ENCODE assay signal across 14 mouse cellular contexts in the genomic region with DNA sequence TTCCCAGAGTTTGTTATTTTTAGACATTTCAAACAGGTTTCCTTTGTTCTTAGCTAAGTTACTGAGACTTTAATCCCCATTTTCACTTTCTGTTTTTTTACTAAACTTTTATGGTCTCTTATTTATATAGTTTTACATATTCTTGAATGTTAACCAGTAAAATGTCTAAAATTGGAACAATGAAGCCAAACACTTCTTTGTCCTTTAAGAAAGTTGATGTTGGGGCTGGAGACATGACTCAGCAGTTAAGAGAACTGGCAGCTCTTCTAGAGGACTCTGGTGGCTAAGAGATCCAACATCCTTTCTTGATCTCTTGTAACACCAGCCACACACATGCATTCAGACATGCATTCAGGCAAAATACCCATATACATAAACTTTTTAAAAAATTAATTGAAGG. TPM values are rescaled to one million over a fixed set of nuclear protein-coding genes. Genes with fewer than 3 reads are reported as not detected.
DNase-seq lines count a peak whose midpoint lies in the region; ATAC-seq and TF ChIP-seq lines count a peak whose summit lies in the region.
"Had no signal": no experiment of that assay in that cellular context is flagged by ENCODE, and none has a peak within 500 bp of the region (broad histone marks: within the 10 kb centered on the region; RNA-seq: fewer than 3 reads in every experiment).

No protein-coding gene starts in this region.

- no peak overlapping the region for H3K9ac ChIP-seq in lung, postnatal 0 days (replicated peaks; ENCODE audit: low read depth)
- H3K9ac ChIP-seq: forebrain, embryonic 12.5 days; hindbrain, embryonic 15.5 days; lung, embryonic 15.5 days; midbrain, embryonic 15.5 days had no signal

- H3K27me3 ChIP-seq in heart, embryonic 10.5 days (ENCODE audit: insufficient read depth, poor library complexity, severe bottlenecking): no peaks in the 10 kb centered on the region
- no peaks in the 10 kb centered on the region for H3K27me3 ChIP-seq in lung, postnatal 0 days (replicated peaks; ENCODE audit: insufficient read depth, low read length)
- H3K27me3 ChIP-seq: forebrain, embryonic 12.5 days; hindbrain, embryonic 15.5 days; lung, embryonic 15.5 days; midbrain, embryonic 15.5 days had no signal

- TF ChIP-seq EP300 in lung, postnatal 0 days (IDR thresholded peaks at IDR 0.05): no peak

- peaks cover 77% of the 10 kb centered on the region for H3K36me3 ChIP-seq in heart, embryonic 10.5 days
- H3K36me3 ChIP-seq in lung, postnatal 0 days (ENCODE audit: insufficient read depth, low read length): no peaks in the 10 kb centered on the region

- H3K4me2 ChIP-seq in lung, postnatal 0 days (replicated peaks; ENCODE audit: low read depth, low read length): no peak overlapping the region
- H3K4me2 ChIP-seq: forebrain, embryonic 12.5 days; hindbrain, embryonic 15.5 days; lung, embryonic 15.5 days; midbrain, embryonic 15.5 days had no signal

- H3K27ac ChIP-seq in heart, embryonic 10.5 days: no peak overlapping the region
- no peak overlapping the region for H3K27ac ChIP-seq in lung, postnatal 0 days (ENCODE audit: low read length)
- H3K27ac ChIP-seq: forebrain, embryonic 12.5 days; hindbrain, embryonic 15.5 days; lung, embryonic 15.5 days; midbrain, embryonic 15.5 days had no signal

- no peaks in the 10 kb centered on the region for H3K4me1 ChIP-seq in heart, embryonic 10.5 days
- H3K4me1 ChIP-seq in lung, postnatal 0 days (ENCODE audit: insufficient read depth, low read depth, low read length): no peaks in the 10 kb centered on the region
- H3K4me1 ChIP-seq: forebrain, embryonic 12.5 days; hindbrain, embryonic 15.5 days; lung, embryonic 15.5 days; midbrain, embryonic 15.5 days had no signal

- ATAC-seq in lung, postnatal 0 days: no peak
- ATAC-seq: midbrain, embryonic 15.5 days had no signal

- TF ChIP-seq CTCF in lung, postnatal 0 days (IDR thresholded peaks at IDR 0.05): no peak

- DNase-seq in heart, adult 18-20 months: peak; percentile 21 to 25
- no peak for DNase-seq in heart, embryonic 10.5 days (ENCODE audit: low spot score)
- peak; percentile 17 for DNase-seq in lung, postnatal 0 days (ENCODE audit: low spot score)
- DNase-seq in lung, postnatal 25 days (ENCODE audit: low spot score): no peak
- DNase-seq in brain, adult 2 months (ENCODE audit: low read depth, low spot score): peak; percentile 36
- no peak for DNase-seq in frontal cortex, postnatal 14 days (ENCODE audit: low spot score in 2 of 2)
- DNase-seq in right cerebral cortex, postnatal 14 days: no peak
- no peak for DNase-seq in ovary, postnatal 10 days (ENCODE audit: low spot score)
- DNase-seq: gastrocnemius, postnatal 14 days; thymus, adult 18-20 months had no signal

- H3K9me3 ChIP-seq in heart, embryonic 10.5 days: no peaks in the 10 kb centered on the region
- no peaks in the 10 kb centered on the region for H3K9me3 ChIP-seq in lung, postnatal 0 days (ENCODE audit: low read length)
- H3K9me3 ChIP-seq: forebrain, embryonic 12.5 days; hindbrain, embryonic 15.5 days; lung, embryonic 15.5 days; midbrain, embryonic 15.5 days had no signal

- H3K4me3 ChIP-seq in heart, embryonic 10.5 days: no peak overlapping the region
- H3K4me3 ChIP-seq in lung, postnatal 0 days (ENCODE audit: low read depth, low read length): no peak overlapping the region
- H3K4me3 ChIP-seq: forebrain, embryonic 12.5 days; hindbrain, embryonic 15.5 days; lung, embryonic 15.5 days; midbrain, embryonic 15.5 days had no signal

RNA-seq across cellular contexts. Expression of gene Mtf2, which starts 14.1 kb away (rescaled TPM):
- total RNA-seq in heart, adult 18-20 months (2021): 1 to 10 TPM; 7.8 to 8.6 TPM
- 99.8 and 115 TPM in 2 replicates for polyA plus RNA-seq in heart, embryonic 10.5 days (2016; fragmentation: Nextera tagmentation; extraction: Ambion mirVana)
- polyA plus RNA-seq in lung, postnatal 0 days (2015; fragmentation: Nextera tagmentation; extraction: Ambion mirVana): 39.0 and 47.5 TPM in 2 replicates

RNA-seq across cellular contexts. Expression of gene Tmed5, which starts 52.8 kb away (rescaled TPM):
- 10 to 100 TPM; 32.0 to 35.7 TPM for total RNA-seq in heart, adult 18-20 months (2021)
- 28.7 and 33.8 TPM in 2 replicates for polyA plus RNA-seq in heart, embryonic 10.5 days (2016; fragmentation: Nextera tagmentation; extraction: Ambion mirVana)
- 33.9 and 36.4 TPM in 2 replicates for polyA plus RNA-seq in lung, postnatal 0 days (2015; fragmentation: Nextera tagmentation; extraction: Ambion mirVana)

RNA-seq across cellular contexts. Expression of gene Ccdc18, which starts 53.1 kb away (rescaled TPM):
- under 1 TPM; 0.20 to 0.59 TPM for total RNA-seq in heart, adult 18-20 months (2021)
- polyA plus RNA-seq in heart, embryonic 10.5 days (2016; fragmentation: Nextera tagmentation; extraction: Ambion mirVana): 5.1 and 9.8 TPM in 2 replicates
- polyA plus RNA-seq in lung, postnatal 0 days (2015; fragmentation: Nextera tagmentation; extraction: Ambion mirVana): 2.6 and 3.3 TPM in 2 replicates

Comparison
In these comparisons a context has a peak if more than half of its experiments do, and no peak if none do; other contexts are left out.
1. DNase-seq: peak in heart, adult 18-20 months (2 of 2), lung, postnatal 0 days (single experiment) and brain, adult 2 months (single experiment); none in heart, embryonic 10.5 days (single experiment), lung, postnatal 25 days (single experiment), frontal cortex, postnatal 14 days (0 of 2), right cerebral cortex, postnatal 14 days (single experiment) and ovary, postnatal 10 days (single experiment).